Mouse (Mus musculus) embryonic facial prominence, embryonic 13.5 days (tissue): Measurements from ENCODE around the gene Gja10. TPM values are rescaled to one million over a fixed set of nuclear protein-coding genes. Genes with fewer than 3 reads are reported as not detected.

Source experiments
- ATAC-seq: fragments of 200-750 bp; cut with Nextera tagmentation; 2 replicates; pipeline ENCODE4 v1.8.0; 2017; ENCODE audit warnings: low read depth; ENCODE audit not compliant: insufficient number of reproducible peaks, insufficient read depth, low FRiP score, low TSS enrichment
- H3K27ac ChIP-seq: fragments of 300-500 bp; sonication (generic); 2 replicates; pipeline ENCODE4 v1.5.1; 2015; ENCODE audit warnings: moderate library complexity, mild to moderate bottlenecking, inconsistent platforms
- H3K27me3 ChIP-seq: fragments of 300-500 bp; sonication (generic); 2 replicates; pipeline ENCODE4 v1.6.1; 2015; ENCODE audit warnings: mild to moderate bottlenecking, inconsistent platforms
- H3K36me3 ChIP-seq: fragments of 300-500 bp; sonication (generic); 2 replicates; pipeline ENCODE4 v1.6.1; 2015; ENCODE audit warnings: mild to moderate bottlenecking, inconsistent platforms
- H3K4me1 ChIP-seq: fragments of 300-500 bp; sonication (generic); 2 replicates; pipeline ENCODE4 v1.6.1; 2015; ENCODE audit warnings: inconsistent platforms
- H3K4me2 ChIP-seq: fragments of 300-500 bp; sonication (generic); 2 replicates; pipeline ENCODE4 v1.6.1; 2015; ENCODE audit warnings: moderate library complexity, mild to moderate bottlenecking, inconsistent platforms
- H3K4me3 ChIP-seq: fragments of 300-500 bp; sonication (generic); 2 replicates; pipeline ENCODE4 v1.5.1; 2015; ENCODE audit warnings: mild to moderate bottlenecking, inconsistent platforms
- H3K9ac ChIP-seq: fragments of 300-500 bp; sonication (generic); 2 replicates; pipeline ENCODE4 v1.6.1; 2015; ENCODE audit warnings: mild to moderate bottlenecking, inconsistent platforms
- H3K9me3 ChIP-seq: fragments of 300-500 bp; sonication (generic); 2 replicates; pipeline ENCODE4 v1.6.1; 2016; ENCODE audit warnings: inconsistent platforms
- WGBS: fragments of 180-500 bp; shearing (Covaris S2); methylation state at CpG from one replicate; pipeline ENCODE4 v1.1.7; 2015; ENCODE audit warnings: mixed read lengths; 5-methylcytosine and 5-hydroxymethylcytosine counted together
- polyA plus RNA-seq: library from polyadenylated mRNA; unstranded; fragments of >200 nt; fragmentation: Nextera tagmentation; extraction: Ambion mirVana; gene quantifications from 2 replicates; pipeline ENCODE4 v1.2.1, GENCODE M21; 2015

The Gja10 gene
- polyA plus RNA-seq, 1 experiment from 2014 or later, result not detected

DNA sequence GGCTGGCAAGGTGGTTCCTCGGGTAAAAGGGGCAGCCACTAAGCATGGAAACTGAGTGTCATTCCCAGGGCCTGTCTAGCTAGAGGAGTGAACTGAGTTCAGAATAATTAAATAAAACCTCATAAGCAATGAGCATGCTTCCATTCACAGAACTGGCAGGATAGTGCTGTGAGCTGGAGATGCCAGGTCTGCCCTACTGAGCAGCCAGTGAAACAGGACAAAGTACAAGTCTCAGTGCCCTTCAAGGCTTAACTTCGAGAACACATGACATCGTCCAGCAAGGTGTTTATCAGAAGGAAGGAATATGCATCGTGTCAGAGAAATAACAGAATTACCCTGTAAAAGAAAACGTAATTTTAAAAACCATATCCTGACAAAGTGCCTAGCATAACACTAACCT is 29.0 kb downstream of the Gja10 start:
- Histone ChIP-seq H3K4me1 (peaks cover 11% of the 10 kb centered on the region), H3K4me2 (no peak overlapping the region), H3K4me3 (no peak overlapping the region), H3K27ac (no peak overlapping the region), H3K9ac (no peak overlapping the region), H3K27me3 (no peaks in the 10 kb centered on the region), H3K9me3 (no peaks in the 10 kb centered on the region), H3K36me3 (peaks cover 11% of the 10 kb centered on the region; the same call in 1 of the 2 replicates)
- ATAC-seq, result no peak
- 86% methylated on average over 5 of the region's 5 CpGs for WGBS

DNA sequence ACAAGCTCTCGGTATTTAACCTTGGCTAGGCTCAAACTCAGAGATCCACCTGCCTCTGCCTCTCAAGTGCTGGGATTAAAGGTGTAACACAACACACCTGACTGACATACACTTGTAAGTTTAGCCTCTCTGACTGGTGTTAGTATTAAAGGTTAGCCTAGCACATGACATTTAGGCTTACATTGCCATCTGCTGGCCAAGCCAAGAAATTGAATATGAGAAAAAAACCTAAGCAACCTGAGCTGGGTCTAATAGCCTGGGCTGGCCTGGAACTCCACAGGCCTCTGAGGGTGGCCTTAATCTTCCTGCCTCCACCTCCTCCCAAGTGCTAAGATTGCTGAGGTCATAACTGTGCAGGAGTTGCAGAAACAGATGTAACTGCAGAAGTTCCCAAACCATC is 30.4 kb downstream of the Gja10 start:
- H3K27ac ChIP-seq, result no peak overlapping the region
- H3K9ac ChIP-seq, result no peak overlapping the region
- H3K4me2 ChIP-seq, result no peak overlapping the region
- no peaks in the 10 kb centered on the region for H3K27me3 ChIP-seq
- H3K4me1 ChIP-seq, result peaks cover 11% of the 10 kb centered on the region
- no peaks in the 10 kb centered on the region for H3K9me3 ChIP-seq
- peaks cover 9% of the 10 kb centered on the region; the same call in 1 of the 2 replicates for H3K36me3 ChIP-seq
- H3K4me3 ChIP-seq, result no peak overlapping the region
- WGBS, result 54% methylated on average over 1 of the region's 1 CpGs
- 0 out of 2 replicates have a peak, but pooled peaks have one; percentile 20 for ATAC-seq

DNA sequence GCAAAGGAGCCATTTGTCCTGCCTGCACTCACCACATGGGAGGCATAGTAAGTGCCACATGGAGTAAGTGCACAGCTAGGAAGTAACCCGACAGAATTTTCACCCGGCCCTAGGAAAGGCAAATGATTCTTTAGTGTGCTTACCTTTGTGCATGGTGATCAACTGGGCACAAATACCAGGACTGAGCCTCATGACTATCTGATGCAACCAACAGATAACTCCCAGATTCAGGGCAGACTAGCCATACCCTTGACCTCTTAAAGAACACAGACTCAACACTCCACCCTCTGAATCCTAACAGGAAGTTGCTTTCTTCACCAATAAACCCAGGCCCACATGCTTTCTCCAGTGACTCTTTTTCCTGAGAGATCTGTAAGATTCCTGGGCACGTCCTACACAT is 31.1 kb downstream of the Gja10 start:
- Histone ChIP-seq H3K4me1 (peaks cover 11% of the 10 kb centered on the region), H3K36me3 (peaks cover 7% of the 10 kb centered on the region; the same call in 1 of the 2 replicates), H3K27me3 (no peaks in the 10 kb centered on the region), H3K4me3 (no peak overlapping the region), H3K4me2 (no peak overlapping the region), H3K9ac (no peak overlapping the region), H3K9me3 (no peaks in the 10 kb centered on the region), H3K27ac (no peak overlapping the region)
- ATAC-seq, result no peak
- 61% methylated on average over 3 of the region's 3 CpGs for WGBS

DNA sequence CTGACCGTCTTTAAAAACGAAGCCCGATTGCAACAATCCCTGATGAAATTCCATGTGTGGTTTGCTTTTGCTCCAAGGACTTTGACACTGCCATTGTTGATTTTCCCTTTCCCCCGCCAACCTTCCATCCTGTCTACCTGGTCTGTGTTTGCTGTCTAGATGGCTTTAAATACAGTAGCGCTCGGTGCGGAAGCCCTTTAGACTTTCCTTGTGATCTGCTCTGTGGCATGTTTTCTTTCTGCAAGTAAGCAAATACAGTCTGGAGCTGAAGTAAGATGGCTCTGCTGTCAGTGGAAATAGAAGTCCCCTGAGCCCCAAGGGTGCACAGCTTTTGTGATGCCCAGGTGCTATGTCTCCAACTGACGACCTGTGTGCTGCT is 31.6 kb downstream of the Gja10 start:
- Histone ChIP-seq H3K27me3 (no peaks in the 10 kb centered on the region), H3K36me3 (peaks cover 5% of the 10 kb centered on the region; the same call in 1 of the 2 replicates), H3K4me1 (peaks cover 11% of the 10 kb centered on the region), H3K27ac (no peak overlapping the region), H3K9me3 (no peaks in the 10 kb centered on the region), H3K4me2 (no peak overlapping the region), H3K9ac (no peak overlapping the region), H3K4me3 (no peak overlapping the region)
- WGBS, result 78% methylated on average over 8 of the region's 8 CpGs
- ATAC-seq, result no peak

DNA sequence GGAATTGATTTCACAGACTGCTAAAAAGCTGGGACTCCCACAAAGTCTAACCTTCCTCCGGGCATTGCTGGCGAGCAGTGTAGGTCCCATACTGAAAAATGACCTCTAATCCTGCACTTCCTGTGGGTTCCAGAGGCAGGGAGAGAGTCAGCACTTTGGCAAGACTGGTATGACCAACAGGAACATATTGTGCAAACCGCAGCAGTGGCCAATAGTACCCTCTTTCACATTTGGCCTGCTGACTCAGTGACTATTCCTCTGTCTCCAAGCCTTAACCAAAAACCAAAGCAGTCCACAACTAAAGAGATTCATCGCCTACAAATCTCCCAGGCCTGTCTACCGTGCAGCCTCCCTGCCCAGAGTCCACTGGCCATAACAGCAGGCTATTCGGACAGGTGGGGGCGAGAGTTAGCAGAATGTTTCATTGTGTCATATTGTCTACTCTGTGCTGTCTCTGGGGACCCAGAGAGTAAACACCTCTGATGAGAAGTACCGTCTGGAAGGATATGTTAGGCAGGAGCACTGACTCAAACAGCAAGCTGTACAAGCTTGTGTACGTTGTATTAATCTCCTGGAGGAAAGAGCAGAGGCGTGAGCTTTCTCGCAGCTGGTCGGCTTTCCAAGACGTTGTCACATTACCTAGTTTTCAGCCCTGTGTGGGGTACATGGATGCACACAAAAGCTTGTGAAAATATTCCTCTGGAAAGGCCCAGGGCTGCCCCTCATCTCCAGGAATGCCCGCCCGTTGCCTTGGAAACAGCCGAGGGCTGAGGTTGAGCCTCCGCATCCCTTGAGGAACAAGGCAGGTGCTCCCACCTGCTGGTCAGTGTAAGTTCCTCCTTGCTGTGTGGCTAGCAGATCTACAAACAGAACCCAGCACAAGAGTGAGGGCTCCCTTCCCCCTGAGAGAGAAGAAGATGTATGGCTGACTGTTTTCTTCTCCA is 32.3 kb downstream of the Gja10 start:
- no peak overlapping the region for H3K27ac ChIP-seq
- peaks cover 10% of the 10 kb centered on the region for H3K4me1 ChIP-seq
- no peak overlapping the region for H3K9ac ChIP-seq
- H3K9me3 ChIP-seq, result no peaks in the 10 kb centered on the region
- ATAC-seq, result no peak
- H3K27me3 ChIP-seq, result no peaks in the 10 kb centered on the region
- H3K4me2 ChIP-seq, result no peak overlapping the region
- peaks cover 4% of the 10 kb centered on the region; the same call in 1 of the 2 replicates for H3K36me3 ChIP-seq
- no peak overlapping the region for H3K4me3 ChIP-seq
- WGBS, result 61% methylated on average over 17 of the region's 17 CpGs

DNA sequence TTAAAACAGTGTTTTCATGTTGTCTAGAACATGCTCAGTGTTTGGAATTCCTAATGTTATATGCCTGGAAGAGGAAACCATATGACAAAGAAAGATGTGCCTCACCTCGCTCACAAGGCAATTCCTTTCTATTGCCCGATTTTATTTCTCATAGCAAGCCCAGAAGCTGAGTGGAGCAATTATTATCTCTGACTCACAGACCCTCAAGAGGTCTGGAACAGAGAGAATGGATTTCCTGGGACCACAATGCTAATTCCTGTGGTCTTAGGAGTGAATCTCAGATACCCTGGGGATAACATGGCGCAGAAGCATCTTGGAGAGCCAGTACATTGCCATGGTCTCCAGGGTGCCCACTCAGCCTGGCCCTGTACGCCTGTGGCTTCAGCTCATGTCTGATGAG is 33.5 kb downstream of the Gja10 start:
- peaks cover 12% of the 10 kb centered on the region for H3K36me3 ChIP-seq
- no peak for ATAC-seq
- H3K4me3 ChIP-seq, result no peak overlapping the region
- H3K4me2 ChIP-seq, result no peak overlapping the region
- 65% methylated on average over 4 of the region's 4 CpGs for WGBS
- no peaks in the 10 kb centered on the region for H3K9me3 ChIP-seq
- no peak overlapping the region for H3K27ac ChIP-seq
- H3K27me3 ChIP-seq, result no peaks in the 10 kb centered on the region
- peaks cover 8% of the 10 kb centered on the region for H3K4me1 ChIP-seq
- no peak overlapping the region for H3K9ac ChIP-seq

DNA sequence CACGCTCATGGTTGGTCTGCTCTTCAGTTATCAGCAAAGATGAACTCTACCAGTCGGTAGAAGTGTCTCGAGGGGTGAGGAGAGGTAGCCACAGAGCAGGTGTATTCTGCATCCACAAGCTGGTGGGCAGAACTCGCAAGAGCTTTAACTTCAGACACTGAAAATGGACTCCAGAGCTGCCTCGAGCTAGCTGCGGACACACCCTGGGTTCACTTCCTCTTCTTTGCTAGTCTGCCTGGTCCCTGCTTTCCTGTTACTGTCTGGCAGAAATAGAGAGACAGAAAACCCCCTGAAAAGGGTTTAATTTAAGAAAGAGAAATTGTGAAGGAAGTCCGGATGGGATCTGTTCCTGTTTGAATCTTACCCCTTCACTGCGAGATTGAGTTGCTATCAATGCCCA is 37.6 kb downstream of the Gja10 start:
- no peak overlapping the region for H3K9ac ChIP-seq
- no peak for ATAC-seq
- H3K4me3 ChIP-seq, result no peak overlapping the region
- no peak overlapping the region for H3K27ac ChIP-seq
- H3K36me3 ChIP-seq, result peaks cover 36% of the 10 kb centered on the region
- whole genome bisulfite sequencing, result 85% methylated on average over 8 of the region's 8 CpGs
- H3K27me3 ChIP-seq, result no peaks in the 10 kb centered on the region
- peaks cover 14% of the 10 kb centered on the region for H3K4me1 ChIP-seq
- no peaks in the 10 kb centered on the region for H3K9me3 ChIP-seq
- H3K4me2 ChIP-seq, result no peak overlapping the region

DNA sequence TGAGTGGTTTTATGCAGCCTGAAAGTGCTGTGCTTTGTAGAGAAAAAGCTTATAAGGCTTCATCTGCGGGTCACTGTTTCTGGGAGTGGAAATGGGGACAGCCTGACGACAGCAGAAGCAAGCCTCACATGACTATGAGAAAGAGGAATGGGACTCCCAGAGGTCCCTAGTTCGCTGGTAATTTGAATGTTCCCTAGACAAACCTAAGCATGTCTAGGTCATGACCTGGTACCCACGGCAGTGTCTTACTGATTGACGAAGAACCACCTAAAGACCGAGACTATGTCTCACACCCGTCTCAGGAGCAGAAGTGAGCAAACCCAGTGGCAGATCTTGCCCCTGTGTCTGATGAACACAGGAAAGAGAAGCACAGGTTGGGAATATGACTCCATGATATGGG is 38.1 kb downstream of the Gja10 start:
- ATAC-seq, result no peak
- no peak overlapping the region for H3K9ac ChIP-seq
- H3K4me3 ChIP-seq, result no peak overlapping the region
- no peak overlapping the region for H3K27ac ChIP-seq
- no peaks in the 10 kb centered on the region for H3K27me3 ChIP-seq
- no peak overlapping the region for H3K4me2 ChIP-seq
- no peaks in the 10 kb centered on the region for H3K9me3 ChIP-seq
- H3K4me1 ChIP-seq, result peaks cover 12% of the 10 kb centered on the region
- H3K36me3 ChIP-seq, result peaks cover 36% of the 10 kb centered on the region
- 89% methylated on average over 7 of the region's 7 CpGs for WGBS

DNA sequence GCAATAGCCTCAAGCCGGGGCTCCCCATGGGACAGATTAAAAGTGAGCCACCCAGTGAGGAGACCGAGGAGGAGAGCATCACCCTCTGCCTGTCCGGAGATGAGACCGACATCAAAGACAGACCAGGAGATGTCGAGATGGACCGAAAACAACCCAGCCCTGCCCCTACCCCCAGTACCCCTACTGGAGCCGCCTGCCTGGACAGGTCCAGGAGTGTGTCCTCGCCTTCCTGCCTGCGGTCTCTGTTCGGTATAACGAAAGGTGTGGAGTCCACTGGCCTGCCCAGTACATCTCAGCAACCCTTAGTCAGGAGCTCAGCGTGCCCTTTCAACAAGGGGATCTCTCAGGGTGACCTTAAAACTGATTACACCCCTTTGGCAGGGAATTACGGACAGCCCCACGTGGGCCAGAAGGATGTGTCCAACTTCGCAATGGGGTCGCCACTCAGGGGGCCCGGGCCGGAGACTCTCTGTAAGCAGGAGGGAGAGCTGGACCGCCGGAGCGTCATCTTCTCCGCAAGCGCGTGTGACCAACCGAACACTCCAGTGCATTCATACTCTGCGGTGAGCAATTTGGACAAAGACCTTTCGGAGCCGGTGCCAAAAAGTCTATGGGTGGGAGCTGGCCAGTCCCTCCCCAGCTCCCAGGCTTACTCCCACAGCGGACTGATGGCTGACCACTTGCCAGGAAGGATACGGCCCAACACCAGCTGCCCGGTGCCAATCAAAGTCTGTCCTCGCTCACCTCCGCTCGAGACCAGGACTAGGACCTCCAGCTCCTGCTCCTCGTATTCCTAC is 40.0 kb downstream of the Gja10 start:
- Histone ChIP-seq H3K9me3 (no peaks in the 10 kb centered on the region), H3K4me2 (no peak overlapping the region), H3K27me3 (no peaks in the 10 kb centered on the region), H3K4me3 (no peak overlapping the region), H3K4me1 (peaks cover 12% of the 10 kb centered on the region), H3K9ac (no peak overlapping the region), H3K27ac (no peak overlapping the region), H3K36me3 (peaks cover 43% of the 10 kb centered on the region)
- ATAC-seq, result no peak
- WGBS, result 95% methylated on average over 35 of the region's 35 CpGs

DNA sequence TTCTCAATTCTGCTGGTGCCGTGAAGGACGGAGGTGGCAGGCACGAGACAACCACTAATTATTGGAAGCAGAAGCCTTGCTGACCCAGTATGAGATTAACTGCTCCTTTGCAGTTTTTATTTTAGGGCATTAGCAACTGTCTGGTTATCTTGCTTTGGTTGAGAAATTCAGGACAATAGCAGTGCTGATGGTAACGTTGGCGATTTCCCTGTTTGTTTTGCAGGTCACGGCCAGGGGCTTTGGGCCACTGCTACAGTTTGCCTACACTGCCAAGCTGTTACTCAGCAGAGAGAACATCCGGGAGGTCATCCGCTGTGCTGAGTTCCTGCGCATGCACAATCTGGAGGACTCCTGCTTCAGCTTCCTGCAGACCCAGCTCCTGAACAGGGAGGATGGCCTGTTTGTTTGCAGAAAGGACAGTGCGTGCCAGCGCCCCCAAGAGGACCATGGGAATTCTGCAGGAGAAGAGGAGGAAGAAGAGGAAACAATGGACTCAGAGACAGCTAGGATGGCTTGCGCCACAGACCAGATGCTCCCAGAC is 40.9 kb downstream of the Gja10 start:
- H3K4me2 ChIP-seq, result no peak overlapping the region
- H3K4me3 ChIP-seq, result no peak overlapping the region
- H3K4me1 ChIP-seq, result peaks cover 12% of the 10 kb centered on the region
- WGBS, result 48% methylated on average over 12 of the region's 12 CpGs
- H3K27ac ChIP-seq, result no peak overlapping the region
- no peak overlapping the region for H3K9ac ChIP-seq
- no peaks in the 10 kb centered on the region for H3K9me3 ChIP-seq
- peaks cover 43% of the 10 kb centered on the region for H3K36me3 ChIP-seq
- ATAC-seq, result no peak
- no peaks in the 10 kb centered on the region for H3K27me3 ChIP-seq

DNA sequence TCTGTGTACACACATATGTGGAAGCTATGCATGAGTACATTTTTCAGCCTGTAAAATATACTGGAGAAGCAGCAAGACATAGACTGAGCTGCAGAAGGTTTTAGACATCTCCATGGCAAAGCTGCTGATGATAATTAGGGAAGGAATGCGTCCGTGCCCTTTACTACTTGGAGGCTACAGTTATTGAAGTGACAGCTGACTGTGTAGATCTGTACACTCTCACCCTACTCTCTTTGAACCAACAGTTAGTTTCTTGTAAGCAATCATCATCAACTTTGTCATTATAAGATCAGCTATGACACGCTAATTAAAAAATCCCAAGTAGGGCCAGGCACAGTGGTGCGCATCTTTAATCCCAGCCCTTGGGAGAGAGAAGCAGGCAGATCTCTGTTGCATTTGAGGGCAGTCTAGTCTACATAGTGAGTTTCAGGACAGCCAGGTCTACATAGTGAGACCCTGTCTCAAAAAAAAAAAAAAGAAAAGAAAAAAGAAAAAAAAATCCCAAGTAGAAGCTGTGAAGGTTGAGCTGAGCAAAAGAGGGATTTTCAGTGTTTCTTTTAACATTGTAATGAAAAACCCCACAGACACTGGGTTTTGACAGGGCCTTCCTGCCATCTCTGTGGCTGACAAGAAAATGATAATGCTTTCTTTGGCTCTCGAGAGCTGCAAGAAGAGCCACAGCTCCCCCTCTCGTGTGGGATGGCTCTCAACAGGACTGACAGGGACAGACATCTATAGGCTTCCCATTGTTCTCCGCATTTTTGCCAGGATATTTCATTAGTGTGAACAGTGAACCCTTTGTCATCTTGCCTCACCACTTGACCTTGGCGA is 41.6 kb downstream of the Gja10 start:
- H3K9me3 ChIP-seq, result no peaks in the 10 kb centered on the region
- H3K4me2 ChIP-seq, result no peak overlapping the region
- peaks cover 12% of the 10 kb centered on the region for H3K4me1 ChIP-seq
- H3K27me3 ChIP-seq, result no peaks in the 10 kb centered on the region
- peaks cover 38% of the 10 kb centered on the region for H3K36me3 ChIP-seq
- no peak overlapping the region for H3K9ac ChIP-seq
- H3K4me3 ChIP-seq, result no peak overlapping the region
- no peak for ATAC-seq
- 40% methylated on average over 8 of the region's 8 CpGs for WGBS
- H3K27ac ChIP-seq, result no peak overlapping the region
